Mouse (Mus musculus) midbrain, embryonic 16.5 days (tissue): ENCODE data around the gene Ankmy1. TPM values are rescaled to one million over a fixed set of nuclear protein-coding genes. Genes with fewer than 3 reads are reported as not detected.

ENCODE experiments used
- ATAC-seq: fragments of 200-750 bp; cut with Nextera tagmentation; 2 replicates; pipeline ENCODE4 v1.8.0; 2017; ENCODE audit warnings: moderate TSS enrichment
- H3K27ac ChIP-seq: fragments of 300-500 bp; sonication (generic); 2 replicates; pipeline ENCODE4 v1.5.1; 2014; ENCODE audit warnings: mild to moderate bottlenecking, low read length, mixed read lengths
- H3K27me3 ChIP-seq: fragments of 300-500 bp; sonication (generic); 2 replicates; pipeline ENCODE4 v1.6.1; 2014; ENCODE audit warnings: low read depth, low read length, mixed read lengths; ENCODE audit not compliant: control insufficient read depth, insufficient read depth
- H3K36me3 ChIP-seq: fragments of 300-500 bp; sonication (generic); 2 replicates; pipeline ENCODE4 v1.6.1; 2014; ENCODE audit warnings: mild to moderate bottlenecking, low read length, moderate library complexity, mixed read lengths; ENCODE audit not compliant: control insufficient read depth, insufficient read depth
- H3K4me1 ChIP-seq: fragments of 300-500 bp; sonication (generic); 2 replicates; pipeline ENCODE4 v1.6.1; 2014; ENCODE audit warnings: mild to moderate bottlenecking, low read length, mixed read lengths; ENCODE audit not compliant: control insufficient read depth, insufficient read depth
- H3K4me2 ChIP-seq: fragments of 300-500 bp; sonication (generic); 2 replicates; pipeline ENCODE4 v1.6.1; 2014; ENCODE audit warnings: mild to moderate bottlenecking, low read length, mixed read lengths
- H3K4me3 ChIP-seq: fragments of 300-500 bp; sonication (generic); 2 replicates; pipeline ENCODE4 v1.5.1; 2014; ENCODE audit warnings: low read depth, mild to moderate bottlenecking, low read length, moderate library complexity, mixed read lengths
- H3K9ac ChIP-seq: fragments of 300-500 bp; sonication (generic); 2 replicates; pipeline ENCODE4 v1.6.1; 2014; ENCODE audit warnings: low read depth, low read length, mixed read lengths
- H3K9me3 ChIP-seq: fragments of 300-500 bp; sonication (generic); replicated peaks from 2 replicates; pipeline ENCODE4 v1.6.1; 2014; ENCODE audit warnings: mild to moderate bottlenecking, low read length, mixed read lengths; ENCODE audit not compliant: control insufficient read depth, poor library complexity, severe bottlenecking
- WGBS: fragments of 180-500 bp; shearing (Covaris S2); extraction: QIAGEN DNeasy Blood & Tissue Kit; methylation state at CpG from one replicate; pipeline ENCODE4 v1.1.7; 2014; 5-methylcytosine and 5-hydroxymethylcytosine counted together
- polyA plus RNA-seq: library from polyadenylated mRNA; unstranded; fragments of >200 nt; fragmentation: Nextera tagmentation; extraction: Ambion mirVana; gene quantifications from 2 replicates; pipeline ENCODE4 v1.2.1, GENCODE M21; 2015

Gene Ankmy1
- polyA plus RNA-seq, 1 experiment from 2014 or later: 0.63 TPM

- Histone ChIP-seq H3K9ac (no peak overlapping the region), H3K36me3 (no peaks in the 10 kb centered on the region), H3K9me3 (no peaks in the 10 kb centered on the region), H3K27ac (no peak overlapping the region), H3K4me2 (no peak overlapping the region), H3K27me3 (no peaks in the 10 kb centered on the region), H3K4me1 (no peaks in the 10 kb centered on the region), H3K4me3 (no peak overlapping the region)
- WGBS: 91% methylated on average over 6 of the region's 6 CpGs
- no peak for ATAC-seq
Measured at GRCm38 (mm10) chr1:92881982-92882381, 20.7 kb downstream of the Ankmy1 start.

- no peak for ATAC-seq
- WGBS: 78% methylated on average over 5 of the region's 5 CpGs
- Histone ChIP-seq H3K4me2 (no peak overlapping the region), H3K27me3 (no peaks in the 10 kb centered on the region), H3K9ac (no peak overlapping the region), H3K4me3 (no peak overlapping the region), H3K9me3 (no peaks in the 10 kb centered on the region), H3K4me1 (no peaks in the 10 kb centered on the region), H3K27ac (no peak overlapping the region), H3K36me3 (no peaks in the 10 kb centered on the region)
Measured at GRCm38 (mm10) chr1:92880101-92880500, 22.6 kb downstream of the Ankmy1 start.

DNA sequence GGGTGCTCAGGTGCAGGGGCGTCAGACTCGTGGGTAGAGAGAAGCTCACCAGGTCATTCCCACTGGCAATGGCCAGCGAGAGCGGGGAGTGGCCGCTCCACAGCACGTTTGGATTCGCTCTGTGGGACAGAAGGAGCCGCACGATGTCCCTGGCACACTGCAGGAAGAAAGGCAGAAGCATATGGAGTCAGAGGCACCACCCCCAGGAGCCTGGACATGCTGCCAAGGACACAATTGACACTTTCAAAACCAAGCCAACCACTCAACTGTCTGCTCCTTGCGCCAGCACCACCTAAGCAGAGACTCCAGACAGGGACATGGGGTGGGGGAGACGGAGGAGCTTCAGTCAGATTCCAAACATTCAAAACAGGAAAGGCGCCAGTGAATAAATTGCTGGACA, 23.4 kb downstream of the Ankmy1 start:
- Histone ChIP-seq H3K9ac (no peak overlapping the region), H3K4me3 (no peak overlapping the region), H3K4me2 (no peak overlapping the region), H3K36me3 (no peaks in the 10 kb centered on the region), H3K9me3 (no peaks in the 10 kb centered on the region), H3K27ac (no peak overlapping the region), H3K27me3 (no peaks in the 10 kb centered on the region), H3K4me1 (no peaks in the 10 kb centered on the region)
- 84% methylated on average over 12 of the region's 12 CpGs for WGBS
- ATAC-seq: no peak

DNA sequence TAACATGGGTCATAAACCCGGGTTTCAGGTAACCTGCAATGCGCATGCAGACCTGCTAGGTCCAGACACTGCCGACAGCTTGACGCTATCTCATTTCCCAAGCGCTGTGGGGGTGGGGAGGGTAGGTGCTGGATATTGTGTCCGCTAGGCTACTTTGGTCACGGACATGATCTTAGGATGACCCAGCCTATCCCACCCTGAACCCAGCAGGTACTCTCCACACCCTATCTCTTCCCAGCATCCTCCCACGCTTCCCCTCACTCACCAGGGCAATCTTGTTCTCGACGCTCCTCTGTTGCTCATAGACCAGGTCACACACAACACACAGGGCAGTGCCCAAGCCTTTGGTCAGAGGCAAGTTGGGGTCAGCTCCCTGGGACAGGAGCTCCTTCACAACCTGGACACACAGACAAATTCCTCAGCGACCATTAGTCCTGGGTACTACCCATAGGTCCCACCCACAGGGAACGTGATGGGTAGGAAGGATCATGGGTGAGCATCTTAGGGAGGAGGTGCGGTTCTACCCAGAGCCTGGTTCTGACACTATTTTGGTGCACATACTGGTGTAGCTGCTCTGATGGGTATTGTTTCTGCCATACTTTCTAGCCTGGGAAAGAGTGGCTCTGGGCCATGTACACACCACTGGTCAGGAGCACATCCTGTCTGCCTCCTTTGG, 24.5 kb downstream of the Ankmy1 start:
- H3K27me3 ChIP-seq: no peaks in the 10 kb centered on the region
- no peak overlapping the region for H3K4me2 ChIP-seq
- H3K36me3 ChIP-seq: no peaks in the 10 kb centered on the region
- H3K27ac ChIP-seq: no peak overlapping the region
- WGBS: 92% methylated on average over 13 of the region's 13 CpGs
- no peak for ATAC-seq
- no peaks in the 10 kb centered on the region for H3K9me3 ChIP-seq
- no peaks in the 10 kb centered on the region for H3K4me1 ChIP-seq
- H3K4me3 ChIP-seq: no peak overlapping the region
- H3K9ac ChIP-seq: no peak overlapping the region

- H3K36me3 ChIP-seq: no peaks in the 10 kb centered on the region
- no peak overlapping the region for H3K27ac ChIP-seq
- WGBS: 63% methylated on average over 12 of the region's 12 CpGs
Measured at GRCm38 (mm10) chr1:92877431-92877978, 25.2 kb downstream of the Ankmy1 start.

DNA sequence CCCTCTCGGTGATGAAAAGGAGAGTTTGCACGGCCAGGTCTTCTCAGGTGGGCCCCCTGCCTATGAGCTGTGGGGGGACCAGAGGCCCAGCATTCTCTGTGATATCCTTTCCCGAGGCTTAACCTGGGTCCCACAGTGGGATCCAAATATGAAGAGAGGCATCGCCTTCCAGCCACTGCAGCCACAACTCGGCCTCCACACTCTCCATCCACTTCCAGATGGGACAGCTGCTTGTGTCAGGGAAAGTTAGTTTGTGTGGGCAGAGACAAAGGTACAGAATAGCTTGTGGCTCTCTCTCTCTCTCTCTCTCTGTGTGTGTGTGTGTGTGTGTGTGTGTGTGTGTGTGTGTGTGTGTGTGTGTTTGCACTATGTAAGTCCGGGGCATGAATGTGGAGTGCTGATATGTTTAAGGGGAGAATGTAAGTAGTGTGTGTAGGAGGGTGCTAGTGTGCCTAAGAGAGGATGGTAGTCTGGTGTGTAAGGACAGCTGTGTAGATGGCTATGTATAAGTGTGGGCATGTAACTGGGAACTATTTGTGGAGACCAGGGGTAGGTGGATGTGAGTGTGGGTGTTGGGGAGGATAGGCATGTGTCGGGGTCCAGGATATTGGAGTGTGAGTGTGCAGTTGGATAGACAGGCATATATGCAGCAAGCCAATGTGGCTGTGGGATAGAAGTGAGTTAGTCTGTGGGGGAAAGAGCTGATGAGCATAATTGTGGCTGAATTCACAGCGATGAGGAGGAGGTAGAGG, 27.2 kb downstream of the Ankmy1 start:
- H3K9me3 ChIP-seq: no peaks in the 10 kb centered on the region
- no peaks in the 10 kb centered on the region for H3K36me3 ChIP-seq
- no peak overlapping the region for H3K27ac ChIP-seq
- H3K27me3 ChIP-seq: no peaks in the 10 kb centered on the region
- no peaks in the 10 kb centered on the region for H3K4me1 ChIP-seq
- WGBS: 87% methylated on average over 8 of the region's 8 CpGs
- no peak overlapping the region for H3K4me3 ChIP-seq
- no peak overlapping the region for H3K4me2 ChIP-seq
- no peak for ATAC-seq
- H3K9ac ChIP-seq: no peak overlapping the region

More at GRCm38 (mm10) chr1:92877431-92877978, 25.2 kb downstream of the Ankmy1 start:
- ATAC-seq: no peak
- Histone ChIP-seq H3K9ac (no peak overlapping the region), H3K4me2 (no peak overlapping the region), H3K4me3 (no peak overlapping the region), H3K9me3 (no peaks in the 10 kb centered on the region), H3K4me1 (no peaks in the 10 kb centered on the region), H3K27me3 (no peaks in the 10 kb centered on the region)

DNA sequence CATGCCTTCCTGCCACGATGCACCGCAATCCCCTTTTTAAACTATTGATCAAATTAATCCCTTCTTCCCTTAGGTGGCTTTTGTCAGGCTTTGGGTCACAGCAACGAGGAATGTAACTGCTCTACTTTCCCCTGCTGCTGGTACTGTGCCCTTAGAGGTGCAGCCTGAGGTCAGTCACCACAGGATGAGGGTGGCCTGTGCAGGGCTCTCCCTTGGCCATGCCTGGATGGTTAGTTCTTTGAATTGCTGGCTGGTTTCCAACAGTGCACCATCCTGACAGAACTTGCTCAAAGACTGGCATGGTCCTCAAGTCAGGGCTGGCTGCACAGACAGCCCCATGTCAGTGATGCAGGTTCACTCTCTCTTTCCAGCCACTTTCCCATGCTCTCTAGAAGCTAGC, 28.7 kb downstream of the Ankmy1 start:
- 37% methylated on average over 3 of the region's 3 CpGs for WGBS
- Histone ChIP-seq H3K9ac (no peak overlapping the region), H3K27me3 (no peaks in the 10 kb centered on the region), H3K36me3 (no peaks in the 10 kb centered on the region), H3K9me3 (no peaks in the 10 kb centered on the region), H3K27ac (no peak overlapping the region), H3K4me1 (no peaks in the 10 kb centered on the region), H3K4me3 (no peak overlapping the region), H3K4me2 (no peak overlapping the region)
- no peak for ATAC-seq

- Histone ChIP-seq H3K36me3 (no peaks in the 10 kb centered on the region), H3K9me3 (no peaks in the 10 kb centered on the region), H3K4me2 (no peak overlapping the region), H3K9ac (no peak overlapping the region), H3K4me3 (no peak overlapping the region), H3K27me3 (no peaks in the 10 kb centered on the region), H3K27ac (no peak overlapping the region), H3K4me1 (no peaks in the 10 kb centered on the region)
- no peak for ATAC-seq
- 89% methylated on average over 7 of the region's 7 CpGs for WGBS
Measured at GRCm38 (mm10) chr1:92872666-92873065, 30.0 kb downstream of the Ankmy1 start.

DNA sequence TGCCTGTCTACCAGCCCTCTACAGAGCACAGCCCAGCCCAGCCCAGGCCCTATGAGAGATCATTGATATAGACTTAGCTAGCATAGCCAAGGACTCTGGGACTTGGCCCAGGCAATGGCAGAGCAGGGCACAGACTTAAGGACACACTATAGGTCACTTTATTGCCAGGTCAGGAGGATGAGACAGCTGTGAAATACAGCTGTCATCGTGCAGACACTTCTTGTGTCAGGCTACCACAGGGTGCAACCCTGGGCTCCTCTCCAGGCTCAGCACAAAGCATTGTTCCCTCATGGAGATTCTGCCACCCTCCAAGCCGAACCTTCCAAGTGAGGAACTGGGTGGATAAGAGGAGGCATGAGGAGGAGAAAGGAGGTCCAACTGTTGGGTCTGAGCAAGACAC, 32.7 kb downstream of the Ankmy1 start:
- Histone ChIP-seq H3K4me3 (no peak overlapping the region), H3K9ac (no peak overlapping the region), H3K36me3 (no peaks in the 10 kb centered on the region), H3K9me3 (no peaks in the 10 kb centered on the region), H3K4me2 (no peak overlapping the region), H3K27ac (no peak overlapping the region), H3K4me1 (peaks cover 4% of the 10 kb centered on the region; the same call in 1 of the 2 replicates), H3K27me3 (no peaks in the 10 kb centered on the region)
- no peak for ATAC-seq
- 83% methylated on average over 2 of the region's 2 CpGs for WGBS
